15 mouse cellular contexts compared by ENCODE assay signal in genomic region chr2:107994831-107995230, GRCm38 (mm10).
"Had no signal": no experiment of that assay in that cellular context is flagged by ENCODE, and none has a peak within 500 bp of the region (broad histone marks: within the 10 kb centered on the region; RNA-seq: fewer than 3 reads in every experiment).

No protein-coding gene starts in this region.

- H3K27me3 ChIP-seq: midbrain, embryonic 12.5 days; neural tube, embryonic 12.5 days; stomach, embryonic 15.5 days had no signal

- H3K36me3 ChIP-seq: midbrain, embryonic 10.5 days; midbrain, embryonic 12.5 days; neural tube, embryonic 12.5 days; stomach, embryonic 15.5 days had no signal

- H3K9me3 ChIP-seq: midbrain, embryonic 10.5 days; midbrain, embryonic 12.5 days; neural tube, embryonic 12.5 days; stomach, embryonic 15.5 days had no signal

- H3K4me3 ChIP-seq: midbrain, embryonic 10.5 days; midbrain, embryonic 12.5 days; neural tube, embryonic 12.5 days; stomach, embryonic 15.5 days had no signal

- H3K4me1 ChIP-seq: midbrain, embryonic 10.5 days; midbrain, embryonic 12.5 days; neural tube, embryonic 12.5 days; stomach, embryonic 15.5 days had no signal

- ATAC-seq: midbrain, embryonic 16.5 days had no signal

- H3K27ac ChIP-seq: liver, embryonic 14.5 days; midbrain, embryonic 10.5 days; midbrain, embryonic 12.5 days; neural tube, embryonic 12.5 days; stomach, embryonic 15.5 days; stomach, postnatal 0 days had no signal

- DNase-seq: lung, adult 18-20 months; lung, embryonic 14.5 days; lung, postnatal 10 days; lung, postnatal 4 days; midbrain, embryonic 14.5 days; right cerebral cortex, postnatal 25 days; thymus, postnatal 14 days; thymus, postnatal 36 days had no signal
